Comparison of ENCODE assay signal across 9 mouse cellular contexts in genomic region chr2:34960966-34961365, GRCm38 (mm10). TPM values are rescaled to one million over a fixed set of nuclear protein-coding genes. Genes with fewer than 3 reads are reported as not detected.
DNase-seq lines count a peak whose midpoint lies in the region; ATAC-seq and TF ChIP-seq lines count a peak whose summit lies in the region.
"Had no signal": no experiment of that assay in that cellular context is flagged by ENCODE, and none has a peak within 500 bp of the region (broad histone marks: within the 10 kb centered on the region; RNA-seq: fewer than 3 reads in every experiment).

No protein-coding gene starts in this region.

- H3K9ac ChIP-seq in hindbrain, embryonic 14.5 days: 0 out of 2 replicates have a peak overlapping the region, but pooled peaks have one; percentile 28
- H3K9ac ChIP-seq in midbrain, embryonic 13.5 days (replicated peaks): no peak overlapping the region

- H3K27ac ChIP-seq in kidney, adult 2 months (ENCODE audit: insufficient read depth, low read depth, low read length): no peak overlapping the region
- H3K27ac ChIP-seq in brown adipose tissue, adult 24 weeks (replicated peaks; ENCODE audit: low read depth, low read length): no peak overlapping the region
- no peak overlapping the region for H3K27ac ChIP-seq in hindbrain, embryonic 14.5 days
- no peak overlapping the region for H3K27ac ChIP-seq in midbrain, embryonic 13.5 days

- no peak for TF ChIP-seq CTCF in kidney, adult 2 months (conservative IDR thresholded peaks at IDR 0.05; ENCODE audit: insufficient read depth, insufficient read length, low read depth, low read length)

- no peaks in the 10 kb centered on the region for H3K36me3 ChIP-seq in kidney, adult 2 months (ENCODE audit: control insufficient read depth, insufficient read depth, low read length)
- no peaks in the 10 kb centered on the region for H3K36me3 ChIP-seq in hindbrain, embryonic 14.5 days (replicated peaks; ENCODE audit: control insufficient read depth, insufficient read depth)
- H3K36me3 ChIP-seq in midbrain, embryonic 13.5 days: no peaks in the 10 kb centered on the region

- no peaks in the 10 kb centered on the region for H3K27me3 ChIP-seq in kidney, adult 2 months (replicated peaks; ENCODE audit: control insufficient read depth, insufficient read depth, low read length)
- no peaks in the 10 kb centered on the region for H3K27me3 ChIP-seq in hindbrain, embryonic 14.5 days (ENCODE audit: control insufficient read depth, insufficient read depth, low read length)
- no peaks in the 10 kb centered on the region for H3K27me3 ChIP-seq in midbrain, embryonic 13.5 days

- ATAC-seq in hindbrain, embryonic 14.5 days (ENCODE audit: low FRiP score): no peak
- ATAC-seq in midbrain, embryonic 13.5 days: no peak

- H3K4me3 ChIP-seq in kidney, adult 2 months (ENCODE audit: insufficient read depth, low read depth, low read length): peak overlapping the region; percentile 32
- H3K4me3 ChIP-seq in brown adipose tissue, adult 24 weeks (ENCODE audit: insufficient read depth, low read depth, low read length): peak overlapping the region; percentile 50
- H3K4me3 ChIP-seq in hindbrain, embryonic 14.5 days (replicated peaks; ENCODE audit: low read length): peak overlapping the region; percentile 11; the same call in 1 of the 2 replicates
- peak overlapping the region; percentile 22; the same call in 1 of the 2 replicates for H3K4me3 ChIP-seq in midbrain, embryonic 13.5 days (replicated peaks)

- H3K4me2 ChIP-seq in hindbrain, embryonic 14.5 days (replicated peaks): peak overlapping the region; percentile 39
- H3K4me2 ChIP-seq in midbrain, embryonic 13.5 days (replicated peaks): peak overlapping the region; percentile 36

- H3K4me1 ChIP-seq in kidney, adult 2 months (ENCODE audit: control insufficient read depth, insufficient read depth, low read length): no peaks in the 10 kb centered on the region
- H3K4me1 ChIP-seq in brown adipose tissue, adult 24 weeks (ENCODE audit: control insufficient read depth, insufficient read depth, insufficient read length, low read length): peaks cover 13% of the 10 kb centered on the region; the same call in 1 of the 2 replicates
- no peaks in the 10 kb centered on the region for H3K4me1 ChIP-seq in hindbrain, embryonic 14.5 days (replicated peaks; ENCODE audit: control insufficient read depth, insufficient read depth, low read length)
- H3K4me1 ChIP-seq in midbrain, embryonic 13.5 days (replicated peaks): 0 out of 2 replicates have a peak, but pooled peaks cover 4% of the 10 kb centered on the region

- 58% methylated on average over 6 of the region's 6 CpGs for WGBS in kidney, adult 2 months
- WGBS in hindbrain, embryonic 14.5 days: 78% methylated on average over 6 of the region's 6 CpGs
- 75% methylated on average over 6 of the region's 6 CpGs for WGBS in midbrain, embryonic 13.5 days

- no peak for DNase-seq in kidney, adult 2 months
- no peak for DNase-seq in kidney, postnatal 4 days
- DNase-seq in hindbrain, embryonic 14.5 days (ENCODE audit: low spot score): no peak
- DNase-seq in layer of hippocampus, adult 18-20 months (ENCODE audit: low spot score in 2 of 2): no peak
- no peak for DNase-seq in embryo, embryonic 10.5 days (ENCODE audit: low spot score)
- DNase-seq in left cerebral cortex, adult 8-10 months (ENCODE audit: low spot score in 2 of 2): no peak
- DNase-seq: right cerebral cortex, adult 18-20 months had no signal

- no peaks in the 10 kb centered on the region for H3K9me3 ChIP-seq in hindbrain, embryonic 14.5 days (ENCODE audit: control insufficient read depth, low read length)
- H3K9me3 ChIP-seq in midbrain, embryonic 13.5 days: no peaks in the 10 kb centered on the region

- no peak for TF ChIP-seq POLR2A in kidney, adult 2 months (IDR thresholded peaks at IDR 0.05; ENCODE audit: low read depth, low read length)

RNA-seq across cellular contexts. Expression of gene Traf1, which starts 0.6 kb away (rescaled TPM):
- polyA plus RNA-seq in kidney, adult 2 months (2012; rRNA removed): 4.3 and 9.3 TPM in 2 replicates
- polyA plus RNA-seq in brown adipose tissue, adult 24 weeks (2012; ENCODE audit: insufficient read depth, insufficient read length, missing spikeins): not detected in 2 replicates
- polyA plus RNA-seq in hindbrain, embryonic 14.5 days (2014; fragmentation: Nextera tagmentation; extraction: Ambion mirVana): 1.2 and 2.0 TPM in 2 replicates
- polyA plus RNA-seq in midbrain, embryonic 13.5 days (2015; fragmentation: Nextera tagmentation; extraction: Ambion mirVana): 0.59 and 0.79 TPM in 2 replicates
- total RNA-seq in layer of hippocampus, adult 18-20 months (2021): 1 to 10 TPM; 4.5 to 6.2 TPM
- total RNA-seq in left cerebral cortex, adult 8-10 months (2022): 1 to 10 TPM; 1.3 to 1.9 (median 1.6) TPM

RNA-seq across cellular contexts. Expression of gene Phf19, which starts 47.1 kb away (rescaled TPM):
- polyA plus RNA-seq in kidney, adult 2 months (2012; rRNA removed): 0.60 and 0.66 TPM in 2 replicates
- 2.3 and 2.4 TPM in 2 replicates for polyA plus RNA-seq in brown adipose tissue, adult 24 weeks (2012; ENCODE audit: insufficient read depth, insufficient read length, missing spikeins)
- polyA plus RNA-seq in hindbrain, embryonic 14.5 days (2014; fragmentation: Nextera tagmentation; extraction: Ambion mirVana): 1.8 and 4.1 TPM in 2 replicates
- 1.2 and 2.2 TPM in 2 replicates for polyA plus RNA-seq in midbrain, embryonic 13.5 days (2015; fragmentation: Nextera tagmentation; extraction: Ambion mirVana)
- under 1 TPM; 0.87 to 0.99 TPM for total RNA-seq in layer of hippocampus, adult 18-20 months (2021)
- total RNA-seq in left cerebral cortex, adult 8-10 months (2022): 1 to 10 TPM in 1 of 4 experiments, under 1 TPM in 3; 0.65 to 1.2 (median 0.79) TPM
